Mouse (Mus musculus) telencephalon, adult 2 months (tissue): Measurements from ENCODE around the gene Arsb.
"Not testable (repeated sequence)": the region's sequence is repeated elsewhere in the genome, so short reads cannot be mapped to it uniquely, and the experiment has no call there.

ENCODE experiments used
- DNase-seq: peaks from one replicate; pipeline ENCODE4 v3.0.0-alpha.2; 2011; ENCODE audit warnings: low read depth, low spot score

Gene Arsb

DNA sequence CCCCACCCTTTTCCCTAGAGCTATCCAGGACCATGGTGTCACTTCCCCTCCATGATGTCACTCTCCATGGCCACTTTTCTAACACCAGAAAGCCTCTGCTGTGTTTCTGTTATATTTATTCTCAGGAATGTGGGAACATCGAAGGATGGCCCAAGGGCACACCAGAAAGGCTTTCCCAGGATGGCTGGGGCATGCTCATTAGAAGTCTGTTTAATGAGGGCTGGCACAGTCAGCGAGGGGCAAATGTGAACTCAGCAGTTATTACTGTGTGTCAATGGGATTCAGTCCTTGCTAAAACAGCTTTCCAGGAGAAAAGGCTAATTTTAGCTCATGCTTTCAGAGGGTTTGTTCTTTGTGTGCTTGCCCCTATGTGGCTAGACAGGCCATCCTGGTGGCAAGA, 213.1 kb downstream of the Arsb start:
- no peak for DNase-seq

GRCm38 (mm10) chr13:93985181-93985580, 213.8 kb downstream of the Arsb start:
- DNase-seq = no peak

GRCm38 (mm10) chr13:93985750-93986149, 214.3 kb downstream of the Arsb start:
- DNase-seq = not testable (repeated sequence)

DNA sequence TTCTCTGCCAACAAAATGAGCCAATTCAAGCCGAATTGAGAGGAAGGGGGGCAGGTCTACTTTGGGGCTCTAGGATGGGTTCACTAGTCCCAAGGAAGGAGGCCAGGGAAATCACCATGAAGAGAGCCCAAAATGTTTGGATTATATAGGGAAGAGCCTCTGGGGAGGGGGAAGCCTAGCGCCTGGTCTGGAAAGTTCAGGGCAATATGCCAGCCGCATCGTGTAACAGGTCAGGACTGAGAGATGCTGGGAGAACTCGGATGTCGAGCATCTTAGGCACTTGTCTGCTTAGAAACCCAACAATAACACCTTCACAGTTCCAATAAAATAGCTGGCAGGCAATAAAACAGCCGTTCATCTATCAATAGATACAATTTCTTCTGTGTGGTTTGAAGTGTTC, 216.2 kb downstream of the Arsb start:
- DNase-seq = no peak

GRCm38 (mm10) chr13:93989208-93989607, 217.8 kb downstream of the Arsb start:
- no peak for DNase-seq

GRCm38 (mm10) chr13:93989736-93990611, 218.5 kb downstream of the Arsb start:
- no peak for DNase-seq

DNA sequence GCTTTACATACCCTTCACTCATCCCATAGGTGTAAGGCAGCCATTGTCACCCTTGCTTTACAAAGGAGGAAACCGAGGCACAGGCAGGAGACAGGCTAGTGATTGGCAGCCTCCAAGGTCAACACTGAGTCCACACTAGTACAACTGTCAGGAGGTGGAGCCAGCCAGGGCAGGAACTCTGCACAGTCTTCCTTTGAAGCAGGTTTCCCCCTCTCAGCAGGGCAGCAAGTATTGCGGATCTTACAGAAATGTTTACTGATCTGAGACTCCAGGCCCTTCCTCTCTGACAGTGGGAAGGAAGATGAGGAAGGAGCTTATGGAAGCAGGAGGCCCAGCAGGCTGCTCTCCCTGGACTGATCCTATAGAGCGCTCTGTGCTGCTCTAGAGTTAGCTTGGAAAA, 219.4 kb downstream of the Arsb start:
- no peak for DNase-seq

DNA sequence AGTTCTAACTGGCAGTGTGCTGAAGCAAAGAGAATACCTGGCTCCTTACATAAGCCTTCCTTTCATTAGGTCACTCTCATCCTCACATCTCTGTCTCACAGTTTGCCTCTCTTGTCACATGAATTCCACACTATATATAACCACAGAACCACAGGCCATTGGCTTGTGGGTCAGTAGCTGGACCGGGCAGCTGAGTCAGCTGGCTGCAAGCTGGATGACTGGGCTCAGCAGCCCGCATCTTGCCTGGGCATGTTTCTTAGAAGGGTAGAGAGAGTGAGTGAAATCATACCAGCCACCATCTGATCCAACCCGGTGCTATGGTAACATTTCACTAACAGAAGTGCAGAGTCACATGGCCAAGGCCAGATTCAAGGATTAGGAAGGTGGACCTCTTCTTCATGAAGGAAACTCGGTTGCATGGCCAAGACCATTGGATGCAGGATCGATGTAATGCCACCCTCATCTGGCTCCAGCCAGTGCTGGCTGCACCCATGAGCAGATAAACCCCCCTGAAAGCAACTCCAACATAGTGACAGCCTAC, 221.0 kb downstream of the Arsb start:
- DNase-seq = no peak
